Mouse (Mus musculus) MEL (cell line): ENCODE measurements at regions not wholly inside any gene's neighbourhood (a gene's known extent, or its start where the extent isn't known, plus 50 kb on each side); places are given as distances from the start of the nearest gene placed in this dataset.

Experiments
- DNase-seq: peaks from one replicate; pipeline ENCODE4 v3.0.0; 2011; ENCODE audit warnings: low read depth, low spot score
- H3K27ac ChIP-seq: 2 replicates; pipeline ENCODE4 v1.5.1; 2012; ENCODE audit warnings: low read depth, mild to moderate bottlenecking, control low read depth, low read length, moderate library complexity; ENCODE audit not compliant: control insufficient read depth
- H3K27me3 ChIP-seq, 2 experiments: fragments of 150-350 bp in 1 of 2; sonication (generic) in 1 of 2; 2 replicates each; pipeline ENCODE4 v1.6.1; 2012; ENCODE audit warnings: low read length in 2 of 2, mild to moderate bottlenecking in 2 of 2, improper control_type of control experiment in 1 of 2, moderate library complexity in 1 of 2; ENCODE audit not compliant: insufficient read depth in 2 of 2, control insufficient read depth in 1 of 2
- H3K36me3 ChIP-seq, 2 experiments: 2 replicates each; pipeline ENCODE4 v1.6.1; 2012 to 2014; ENCODE audit warnings: low read length in 2 of 2, improper control_type of control experiment in 1 of 2, inconsistent platforms in 1 of 2, mild to moderate bottlenecking in 1 of 2; ENCODE audit not compliant: insufficient read depth in 2 of 2, control insufficient read depth in 1 of 2
- H3K4me1 ChIP-seq, 2 experiments: fragments of 150-350 bp in 1 of 2; sonication (generic) in 1 of 2; 2 replicates each; pipeline ENCODE4 v1.6.1; 2012; ENCODE audit warnings: low read length in 2 of 2, improper control_type of control experiment in 1 of 2, mild to moderate bottlenecking in 1 of 2; ENCODE audit not compliant: insufficient read depth in 2 of 2, control insufficient read depth in 1 of 2
- H3K4me3 ChIP-seq, 2 experiments: fragments of 150-350 bp in 1 of 2; sonication (generic) in 1 of 2; 2 replicates each; pipeline ENCODE4 v1.5.1; 2012; ENCODE audit warnings: low read depth in 2 of 2, low read length in 2 of 2, mild to moderate bottlenecking in 2 of 2, moderate library complexity in 2 of 2, control low read depth in 1 of 2, improper control_type of control experiment in 1 of 2; ENCODE audit not compliant: control insufficient read depth in 1 of 2, insufficient read depth in 1 of 2
- H3K79me2 ChIP-seq: 2 replicates; pipeline ENCODE4 v1.6.1; 2012; ENCODE audit warnings: mild to moderate bottlenecking, low read length, moderate library complexity; ENCODE audit not compliant: control insufficient read depth, poor library complexity, insufficient read depth
- H3K9ac ChIP-seq: 2 replicates; pipeline ENCODE4 v1.6.1; 2012; ENCODE audit warnings: low read depth, mild to moderate bottlenecking, control low read depth, low read length, moderate library complexity; ENCODE audit not compliant: control insufficient read depth, poor library complexity, severe bottlenecking
- H3K9me3 ChIP-seq: fragments of 150-350 bp; sonication (generic); replicated peaks from 2 replicates; pipeline ENCODE4 v1.6.1; 2012; ENCODE audit warnings: mild to moderate bottlenecking, low read length, improper control_type of control experiment, moderate library complexity; ENCODE audit not compliant: insufficient read depth
- BHLHE40 ChIP-seq: IDR thresholded peaks from 2 replicates; pipeline ENCODE4 v1.6.1; 2012; ENCODE audit warnings: low read depth, mild to moderate bottlenecking, inconsistent platforms, low read length, improper control_type of control experiment, borderline replicate concordance
- CHD1 ChIP-seq: IDR thresholded peaks from 2 replicates; pipeline ENCODE4 v1.6.1; 2012; ENCODE audit warnings: low read depth, mild to moderate bottlenecking, inconsistent platforms, low read length, improper control_type of control experiment
- CHD2 ChIP-seq: IDR thresholded peaks from 2 replicates; pipeline ENCODE4 v1.6.1; 2011; ENCODE audit warnings: low read length, improper control_type of control experiment
- E2F4 ChIP-seq: IDR thresholded peaks from 2 replicates; pipeline ENCODE4 v1.6.1; 2011; ENCODE audit warnings: low read depth, low read length, improper control_type of control experiment, borderline replicate concordance
- ELF1 ChIP-seq: IDR thresholded peaks from 2 replicates; pipeline ENCODE4 v1.6.1; 2014; ENCODE audit warnings: low read depth, mild to moderate bottlenecking, inconsistent platforms, low read length, improper control_type of control experiment, moderate library complexity
- EP300 ChIP-seq, 2 experiments: IDR thresholded peaks; 2 replicates each; pipeline ENCODE4 v1.6.1; 2011; ENCODE audit warnings: improper control_type of control experiment in 2 of 2, low read length in 2 of 2, low read depth in 1 of 2, mild to moderate bottlenecking in 1 of 2
- ETS1 ChIP-seq: IDR thresholded peaks from 2 replicates; pipeline ENCODE4 v1.6.1; 2012; ENCODE audit warnings: low read depth, mild to moderate bottlenecking, inconsistent platforms, low read length, improper control_type of control experiment, moderate library complexity
- GATA1 ChIP-seq: IDR thresholded peaks from 2 replicates; pipeline ENCODE4 v1.6.1; 2011; ENCODE audit warnings: low read depth, low read length, improper control_type of control experiment
- KAT2A ChIP-seq: conservative IDR thresholded peaks from 2 replicates; pipeline ENCODE4 v1.6.1; 2012; ENCODE audit warnings: low read depth, low read length, improper control_type of control experiment, inconsistent platforms
- MAFK ChIP-seq: IDR thresholded peaks from 2 replicates; pipeline ENCODE4 v1.6.1; 2011; ENCODE audit warnings: low read depth, mild to moderate bottlenecking, low read length, improper control_type of control experiment, borderline replicate concordance
- MAX ChIP-seq: IDR thresholded peaks from 2 replicates; pipeline ENCODE4 v1.6.1; 2011; ENCODE audit warnings: low read length, improper control_type of control experiment
- MEF2A ChIP-seq: IDR thresholded peaks from 2 replicates; pipeline ENCODE4 v1.6.1; 2014; ENCODE audit warnings: low read depth, mild to moderate bottlenecking, inconsistent platforms, low read length, improper control_type of control experiment; ENCODE audit not compliant: poor library complexity, insufficient replicate concordance, severe bottlenecking; ENCODE audit errors: extremely low read depth
- MYC ChIP-seq: IDR thresholded peaks from 2 replicates; pipeline ENCODE4 v1.6.1; 2011; ENCODE audit warnings: low read depth, mild to moderate bottlenecking, low read length, improper control_type of control experiment, moderate library complexity
- NELFE ChIP-seq: IDR thresholded peaks from 2 replicates; pipeline ENCODE4 v1.6.1; 2011; ENCODE audit warnings: low read depth, low read length, improper control_type of control experiment
- NRF1 ChIP-seq: IDR thresholded peaks from 2 replicates; pipeline ENCODE4 v1.6.1; 2014; ENCODE audit warnings: low read depth, mild to moderate bottlenecking, inconsistent platforms, low read length, improper control_type of control experiment, moderate library complexity; ENCODE audit not compliant: poor library complexity, insufficient read depth, severe bottlenecking
- POLR2A ChIP-seq, 2 experiments: IDR thresholded peaks; 2 replicates each; pipeline ENCODE4 v1.6.1; 2011 to 2012; ENCODE audit warnings: low read length in 2 of 2, mild to moderate bottlenecking in 2 of 2, control low read depth in 1 of 2, improper control_type of control experiment in 1 of 2, low read depth in 1 of 2, moderate library complexity in 1 of 2; ENCODE audit not compliant: control insufficient read depth in 1 of 2, insufficient read depth in 1 of 2, poor library complexity in 1 of 2
- POLR2AphosphoS2 ChIP-seq: IDR thresholded peaks from 2 replicates; pipeline ENCODE4 v1.6.1; 2011; ENCODE audit warnings: low read length, improper control_type of control experiment
- RCOR1 ChIP-seq: IDR thresholded peaks from 2 replicates; pipeline ENCODE4 v1.6.1; 2012; ENCODE audit warnings: low read depth, mild to moderate bottlenecking, inconsistent platforms, low read length, improper control_type of control experiment
- SMC3 ChIP-seq: IDR thresholded peaks from 2 replicates; pipeline ENCODE4 v1.6.1; 2011; ENCODE audit warnings: low read depth, low read length, improper control_type of control experiment
- TBP ChIP-seq: IDR thresholded peaks from 2 replicates; pipeline ENCODE4 v1.8.0; 2011; ENCODE audit warnings: low read depth, low read length, improper control_type of control experiment
- TCF12 ChIP-seq: IDR thresholded peaks from 2 replicates; pipeline ENCODE4 v1.6.1; 2014; ENCODE audit warnings: low read depth, mild to moderate bottlenecking, inconsistent platforms, low read length, improper control_type of control experiment, moderate library complexity
- USF1 ChIP-seq: IDR thresholded peaks from 2 replicates; pipeline ENCODE4 v1.6.1; 2014; ENCODE audit warnings: low read depth, mild to moderate bottlenecking, inconsistent platforms, low read length, improper control_type of control experiment, moderate library complexity
- USF2 ChIP-seq, 2 experiments: IDR thresholded peaks; 2 replicates each; pipeline ENCODE4 v1.6.1; 2011 to 2012; ENCODE audit warnings: improper control_type of control experiment in 2 of 2, low read length in 2 of 2, borderline replicate concordance in 1 of 2, inconsistent platforms in 1 of 2, low read depth in 1 of 2, mild to moderate bottlenecking in 1 of 2; ENCODE audit not compliant: insufficient read depth in 1 of 2
- ZC3H11A ChIP-seq: IDR thresholded peaks from 2 replicates; pipeline ENCODE4 v1.6.1; 2012; ENCODE audit warnings: low read depth, mild to moderate bottlenecking, inconsistent platforms, low read length, improper control_type of control experiment
- ZMIZ1 ChIP-seq: IDR thresholded peaks from 2 replicates; pipeline ENCODE4 v1.6.1; 2012; ENCODE audit warnings: low read depth, mild to moderate bottlenecking, inconsistent platforms, low read length, improper control_type of control experiment, moderate library complexity

DNA sequence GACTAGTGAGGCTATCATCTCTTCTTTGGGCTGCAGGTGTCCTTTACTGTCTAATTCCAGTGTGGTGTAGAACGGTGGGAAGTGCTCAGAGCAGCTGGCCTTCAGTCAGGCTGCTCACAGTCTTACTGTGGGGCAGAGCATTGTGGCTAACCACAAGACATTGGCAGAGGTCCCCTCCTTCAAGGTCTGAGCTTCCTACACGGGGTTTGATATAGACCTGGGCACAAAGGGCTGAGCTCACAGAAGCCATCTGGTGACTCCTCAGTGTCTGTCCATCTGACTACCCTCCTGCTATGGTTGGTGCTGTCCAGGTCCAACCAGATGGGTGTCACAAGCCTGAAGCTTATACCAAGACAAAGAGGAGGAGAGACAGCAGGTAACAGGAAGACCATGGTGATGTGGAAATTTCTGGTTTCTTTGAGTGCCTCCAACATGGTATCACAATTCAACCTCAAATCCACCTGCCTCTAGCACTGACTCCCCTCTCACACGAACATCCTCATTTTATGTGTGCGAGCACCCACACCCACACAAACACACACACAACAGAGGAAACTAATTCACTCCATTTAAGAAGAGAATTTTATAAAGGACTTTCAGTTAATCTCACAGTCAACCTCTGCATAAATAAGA, 147.0 kb upstream of the Tle3 start:
- H3K27me3 ChIP-seq = no peaks in the 10 kb centered on the region; a peak in 1 of 4 replicates
- no peaks in the 10 kb centered on the region for H3K9me3 ChIP-seq
- H3K4me1 ChIP-seq = no peaks in the 10 kb centered on the region
- no peaks in the 10 kb centered on the region for H3K36me3 ChIP-seq
- H3K27ac ChIP-seq = no peak overlapping the region
- no peaks in the 10 kb centered on the region for H3K79me2 ChIP-seq
- TF ChIP-seq ZC3H11A (no peak), E2F4 (no peak), USF1 (no peak), GATA1 (no peak), NRF1 (no peak), NELFE (no peak), MYC (no peak), CHD2 (no peak), EP300 (IDR thresholded peaks at IDR 0.05; ENCODE audit: low read depth in 1 of 2, low read length in 2 of 2) (no peak), POLR2A (IDR thresholded peaks at IDR 0.05; ENCODE audit: control insufficient read depth in 1 of 2, insufficient read depth in 1 of 2, low read depth in 1 of 2, low read length in 2 of 2, poor library complexity in 1 of 2) (no peak), ETS1 (no peak), TCF12 (no peak), POLR2AphosphoS2 (no peak), TBP (no peak), CHD1 (no peak), ELF1 (no peak), MAFK (no peak)
- H3K9ac ChIP-seq = no peak overlapping the region
- H3K4me3 ChIP-seq = no peak overlapping the region
- DNase-seq = no peak

DNA sequence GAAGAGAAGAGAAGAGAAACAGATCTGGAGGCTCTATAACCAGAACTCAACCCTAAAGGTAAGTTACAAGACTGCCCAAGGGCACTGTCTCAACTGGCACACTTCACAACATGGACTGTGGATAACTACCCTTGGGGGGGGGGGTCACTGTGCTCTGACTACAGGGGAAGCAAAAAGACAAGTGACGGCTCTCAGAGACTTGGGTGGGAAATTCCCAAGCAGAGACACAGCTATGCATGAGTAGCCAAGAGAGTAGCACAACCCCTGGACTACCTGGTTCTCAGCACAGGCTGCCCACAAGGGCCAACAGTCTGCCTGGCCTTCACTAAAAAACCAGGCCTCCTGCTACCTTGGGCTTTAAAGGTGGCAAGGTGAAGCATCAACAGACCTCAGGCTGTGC, 146.3 kb upstream of the Tle3 start:
- TF ChIP-seq USF2 (IDR thresholded peaks at IDR 0.05; ENCODE audit: borderline replicate concordance in 1 of 2, insufficient read depth in 1 of 2, low read depth in 1 of 2, low read length in 2 of 2) (no peak), BHLHE40 (no peak), KAT2A (no peak), ZMIZ1 (no peak), SMC3 (no peak), MAX (no peak), MEF2A (no peak), RCOR1 (no peak)
- DNase-seq = no peak
- Histone ChIP-seq H3K27me3 (no peaks in the 10 kb centered on the region; a peak in 1 of 4 replicates), H3K36me3 (no peaks in the 10 kb centered on the region), H3K9ac (no peak overlapping the region), H3K79me2 (no peaks in the 10 kb centered on the region), H3K9me3 (no peaks in the 10 kb centered on the region), H3K4me1 (no peaks in the 10 kb centered on the region), H3K27ac (no peak overlapping the region), H3K4me3 (no peak overlapping the region)
